Mouse (Mus musculus): ENCODE measurements around the gene Wdr4.

- TF ChIP-seq TAL1 (IDR thresholded peaks at IDR 0.05; ENCODE audit: low read length) (no peak), GATA1 (IDR thresholded peaks at IDR 0.05; ENCODE audit: low read length) (no peak)
Observed at GRCm38 (mm10) chr17:31470766-31471418, 48.9 kb downstream of the Wdr4 start.
